Mouse (Mus musculus) heart, postnatal 10 days (tissue): Measurements from ENCODE around the gene Rptn. TPM values are rescaled to one million over a fixed set of nuclear protein-coding genes. Genes with fewer than 3 reads are reported as not detected.
A peak's percentile ranks its signal among the peaks of the same experiment; 100 is the strongest.

Source experiments
- DNase-seq, 2 experiments: peaks; one replicate each; pipeline ENCODE4 v3.0.0; 2021
- intact Hi-C: fragments of 180-260 bp; cut with DNase I; formaldehyde crosslinking; loops from one replicate; pipeline ENCODE4 v1.15.1; 2025
- microRNA-seq, 2 experiments: library from miRNA; unstranded; fragments of <30 nt; microRNA quantifications; one replicate each; pipeline ENCODE4 v1.2.0; 2022
- total RNA-seq, 2 experiments: library from RNA; stranded (reverse); gene quantifications; 2 replicates each; pipeline ENCODE4 v1.2.3; 2021

Gene Rptn
- total RNA-seq, 2 experiments from 2014 or later: not detected

- intact Hi-C loops: no loop called here
- peak; percentile 43 to 49 for DNase-seq
Observed at GRCm38 (mm10) chr3:93447138-93447841, 53.8 kb downstream of the Rptn start.

Small RNA genes within 50 kb of the gene (microRNA-seq; reads per million reads assigned to microRNA genes)
- 0 reads per million in 2 experiments for gene Gm22752
- 0 reads per million in 2 experiments for gene Gm44353

Other genes starting within 250 kb of the Rptn start
- gene Crnn, start 248.9 kb upstream of the Rptn start, total RNA-seq: not detected
- not detected for gene Flg2, start 196.4 kb upstream of the Rptn start, total RNA-seq
- gene Flg, start 120.2 kb upstream of the Rptn start, total RNA-seq: not detected
- not detected for gene Hrnr, start 74.0 kb upstream of the Rptn start, total RNA-seq
- gene Tchh, start 48.6 kb downstream of the Rptn start, total RNA-seq: under 1 TPM; 0.07 to 0.17 TPM
- not detected for gene Tchhl1, start 75.1 kb downstream of the Rptn start, total RNA-seq
- gene S100a11, start 126.8 kb downstream of the Rptn start, total RNA-seq: 100 to 1,000 TPM; 212 to 217 TPM
- 100 to 1,000 TPM; 143 to 197 TPM for gene S100a10, start 161.4 kb downstream of the Rptn start, total RNA-seq